Mouse (Mus musculus) MEL-GATA-1-ER (cell line): ENCODE results near the gene Slc25a17.
A peak's percentile ranks its signal among the peaks of the same experiment; 100 is the strongest.

Experiments
- DNase-seq: peaks from one replicate; pipeline ENCODE4 v3.0.0-alpha.2; 2012; ENCODE audit warnings: low read depth; ENCODE audit errors: extremely low read depth

Gene Slc25a17

DNA sequence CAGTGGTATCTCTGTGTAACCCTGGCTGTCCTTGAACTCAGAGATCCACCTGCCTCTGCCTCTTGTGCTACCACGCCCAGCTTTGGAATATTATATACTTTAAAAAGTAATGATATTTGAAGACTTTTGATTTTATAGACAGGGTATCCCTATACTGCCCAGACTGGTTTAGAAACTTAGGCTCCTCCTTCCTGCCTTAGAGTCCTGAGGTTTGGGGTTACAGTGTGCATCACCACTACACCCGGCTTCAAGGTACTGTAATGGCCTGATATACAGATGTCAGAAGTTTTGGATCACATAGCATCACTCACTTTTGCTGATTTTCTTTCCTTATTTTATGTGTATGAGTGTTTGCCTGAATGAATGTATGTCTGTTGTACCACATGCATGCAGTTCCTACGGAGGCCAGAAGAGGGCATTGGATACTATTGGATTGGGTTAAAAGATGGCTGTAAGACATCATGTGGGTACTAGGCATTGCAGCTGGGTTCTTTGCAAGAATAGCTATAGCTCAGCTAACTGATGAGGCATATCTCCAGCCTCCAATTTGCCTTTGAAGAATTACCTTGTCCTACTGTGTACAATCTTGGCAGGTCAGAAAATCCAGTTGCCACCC is 5.4 kb downstream of the Slc25a17 start:
- DNase-seq = peak; percentile 60

DNA sequence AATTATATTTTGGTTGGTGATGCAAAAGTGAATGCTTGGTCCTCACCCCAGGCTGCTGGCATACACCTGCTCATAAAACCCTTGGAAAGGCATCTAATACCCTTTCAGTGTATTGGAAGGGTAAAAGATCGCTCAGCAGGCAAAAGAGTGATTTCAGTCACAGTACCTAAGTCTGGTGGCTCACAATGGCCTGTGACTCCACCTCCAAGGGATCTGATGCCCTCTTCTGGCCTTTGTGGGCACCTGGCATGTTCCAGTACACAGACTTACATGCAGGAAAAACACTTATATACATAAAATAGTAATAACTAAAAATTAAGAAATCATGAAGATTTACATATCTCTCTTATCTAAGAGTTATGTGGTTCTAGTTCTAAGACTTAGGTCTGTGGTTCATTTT is 8.0 kb downstream of the Slc25a17 start:
- no peak for DNase-seq

DNA sequence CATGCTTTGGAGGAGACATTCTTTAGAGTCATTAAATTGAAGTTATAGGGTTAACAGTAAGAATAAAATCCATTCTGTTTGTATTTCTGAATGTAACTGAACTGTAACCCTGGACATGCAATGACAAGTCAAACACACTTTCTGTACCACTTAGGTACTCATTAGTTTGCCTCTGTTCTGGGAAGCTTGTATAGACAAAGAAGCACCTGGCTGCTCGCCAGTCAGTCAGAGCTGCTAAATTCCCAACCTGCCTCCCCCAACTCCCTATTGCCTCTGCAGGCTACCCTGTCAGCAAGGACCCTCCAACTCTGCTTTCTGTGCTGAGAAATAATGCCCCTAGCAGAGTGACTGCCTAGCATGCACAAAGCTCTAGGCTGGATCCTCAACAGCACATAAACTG is 10.2 kb downstream of the Slc25a17 start:
- DNase-seq = no peak

DNA sequence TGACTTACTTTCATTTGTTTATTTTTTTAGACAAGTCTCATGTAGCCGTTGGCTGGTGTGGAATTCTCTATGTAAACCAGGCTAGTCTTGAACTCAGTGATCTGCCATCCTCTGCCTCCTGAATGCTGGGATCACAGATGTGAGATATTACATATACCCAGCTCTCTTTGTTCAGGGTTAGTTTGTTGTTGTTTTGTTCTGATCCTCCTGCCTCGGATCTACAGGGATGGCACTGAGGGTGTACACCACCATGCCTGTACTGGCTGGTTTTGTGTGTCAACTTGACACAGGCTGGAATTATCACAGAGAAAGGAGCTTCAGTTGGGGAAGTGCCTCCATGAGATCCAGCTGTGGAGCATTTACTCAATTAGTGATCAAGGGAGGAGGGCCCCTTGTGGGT is 12.2 kb downstream of the Slc25a17 start:
- DNase-seq = no peak

DNA sequence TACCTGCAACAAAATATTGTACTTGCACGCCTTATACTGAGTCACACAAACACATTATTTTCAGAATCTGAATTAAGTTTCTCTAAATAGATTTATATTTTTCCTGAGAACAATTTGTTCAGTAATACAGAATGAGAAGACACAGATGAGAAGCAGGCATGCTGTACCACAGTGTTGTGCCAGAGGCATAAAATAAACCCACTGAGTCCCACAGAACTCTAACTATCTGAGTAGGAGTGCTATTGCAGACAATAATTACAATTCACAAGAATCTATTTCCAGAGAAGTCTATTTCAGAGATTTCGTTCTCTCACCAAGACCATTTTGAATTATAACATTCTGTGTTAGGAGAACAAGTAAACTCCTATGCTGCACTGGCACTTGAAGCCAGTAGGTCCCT is 13.1 kb downstream of the Slc25a17 start:
- DNase-seq = no peak

DNA sequence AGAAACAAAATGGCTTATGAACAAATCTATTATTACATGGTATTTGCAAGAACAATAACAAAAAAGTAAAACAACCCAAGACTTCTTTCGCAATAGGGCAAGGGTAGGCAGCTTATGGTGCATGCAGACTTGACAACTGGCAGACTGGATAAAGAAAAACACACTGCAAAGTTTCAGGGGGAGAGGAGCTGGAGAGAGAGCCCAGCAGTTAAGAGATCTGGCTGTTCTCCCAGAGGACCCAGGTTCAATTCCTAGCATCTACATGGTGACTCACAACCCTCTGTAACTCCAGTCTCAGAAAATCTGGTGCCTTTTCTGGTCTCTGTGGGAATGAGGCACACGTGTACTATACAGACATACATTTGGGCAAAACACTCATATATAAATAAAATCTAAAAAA is 19.2 kb downstream of the Slc25a17 start:
- DNase-seq = no peak

DNA sequence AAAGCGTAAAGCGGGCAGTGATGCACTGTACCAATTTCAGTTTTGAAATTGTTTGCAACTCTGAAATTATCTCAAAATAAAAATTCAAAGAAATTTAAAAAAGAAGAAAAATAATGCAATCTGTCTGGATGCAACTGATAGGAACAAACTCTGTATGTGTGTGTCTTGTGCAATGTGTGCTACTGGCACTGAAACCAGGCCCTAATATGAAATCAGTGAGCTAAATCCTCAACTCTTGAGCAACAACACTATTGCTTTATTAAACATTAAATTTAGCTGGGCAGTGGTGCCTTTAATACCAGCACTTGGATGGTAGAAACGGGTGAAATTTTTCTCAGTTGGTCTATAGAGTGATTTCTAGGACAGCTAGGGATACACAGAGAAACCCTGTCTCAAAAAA is 21.5 kb downstream of the Slc25a17 start:
- no peak for DNase-seq

DNA sequence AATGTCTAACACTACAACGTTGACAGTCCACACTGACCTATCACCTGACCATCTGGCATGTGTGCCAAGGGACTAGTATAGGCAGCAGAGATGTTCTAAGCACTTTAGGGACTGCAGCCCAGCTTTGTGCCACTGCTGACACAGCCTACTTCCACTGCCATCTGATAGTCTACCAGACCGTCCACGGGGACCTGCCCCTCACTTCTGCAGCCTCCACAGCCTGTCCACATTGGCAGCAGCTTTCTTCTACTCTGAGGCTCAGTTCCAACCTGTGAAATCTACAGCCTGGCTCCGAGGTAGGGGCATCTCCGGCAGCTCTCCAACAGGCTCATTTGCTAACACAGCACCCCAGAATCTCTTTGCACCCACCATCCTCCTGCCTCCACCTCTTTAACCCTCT is 24.1 kb downstream of the Slc25a17 start:
- DNase-seq = no peak

DNA sequence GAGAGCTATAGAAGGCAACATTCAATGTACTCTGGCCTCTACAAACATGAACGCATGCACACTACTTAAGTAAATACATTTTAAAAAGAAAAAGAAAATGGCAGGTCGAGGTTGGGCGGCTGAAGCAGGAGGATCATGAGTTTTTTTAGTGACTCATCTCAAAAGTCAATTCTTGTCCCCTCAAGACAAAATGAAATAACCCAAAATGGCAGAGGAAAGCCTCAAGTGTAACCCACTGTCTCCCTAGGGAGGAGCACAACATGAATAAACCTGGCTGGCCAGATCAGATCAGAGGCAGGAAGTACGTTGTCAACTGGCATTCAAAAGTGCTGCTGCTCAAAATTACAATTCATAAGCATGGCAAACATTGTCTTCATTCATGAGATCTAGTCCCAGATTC is 28.1 kb downstream of the Slc25a17 start:
- DNase-seq = no peak

DNA sequence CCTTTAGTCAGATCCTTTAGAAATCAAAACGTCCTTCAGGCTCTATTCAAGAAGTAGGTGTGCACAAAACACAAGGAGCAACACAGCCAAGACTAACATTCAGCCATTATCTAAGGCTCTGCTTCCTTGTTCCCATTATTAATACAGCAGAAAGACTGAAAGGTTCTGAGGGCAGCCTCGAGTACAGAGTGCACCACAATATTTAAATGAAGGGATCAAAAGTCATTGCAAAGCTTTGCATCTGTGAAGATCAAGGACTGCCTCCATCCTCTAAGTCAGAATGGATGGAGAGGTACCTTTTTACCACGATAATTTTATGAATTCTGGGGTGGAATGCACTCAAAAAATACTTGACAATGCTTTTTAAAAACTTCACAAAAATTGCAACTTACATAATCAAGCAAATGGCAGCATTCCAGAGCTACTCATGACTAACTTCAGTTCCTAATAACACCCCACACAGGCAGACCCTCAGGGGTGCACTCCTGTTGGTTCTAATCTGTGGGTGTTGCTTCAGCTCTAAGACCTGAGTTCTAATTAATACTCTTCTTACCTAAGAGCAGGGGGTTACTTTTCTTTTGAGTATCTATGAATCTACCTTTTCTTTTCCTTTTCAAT is 29.7 kb downstream of the Slc25a17 start:
- no peak for DNase-seq

DNA sequence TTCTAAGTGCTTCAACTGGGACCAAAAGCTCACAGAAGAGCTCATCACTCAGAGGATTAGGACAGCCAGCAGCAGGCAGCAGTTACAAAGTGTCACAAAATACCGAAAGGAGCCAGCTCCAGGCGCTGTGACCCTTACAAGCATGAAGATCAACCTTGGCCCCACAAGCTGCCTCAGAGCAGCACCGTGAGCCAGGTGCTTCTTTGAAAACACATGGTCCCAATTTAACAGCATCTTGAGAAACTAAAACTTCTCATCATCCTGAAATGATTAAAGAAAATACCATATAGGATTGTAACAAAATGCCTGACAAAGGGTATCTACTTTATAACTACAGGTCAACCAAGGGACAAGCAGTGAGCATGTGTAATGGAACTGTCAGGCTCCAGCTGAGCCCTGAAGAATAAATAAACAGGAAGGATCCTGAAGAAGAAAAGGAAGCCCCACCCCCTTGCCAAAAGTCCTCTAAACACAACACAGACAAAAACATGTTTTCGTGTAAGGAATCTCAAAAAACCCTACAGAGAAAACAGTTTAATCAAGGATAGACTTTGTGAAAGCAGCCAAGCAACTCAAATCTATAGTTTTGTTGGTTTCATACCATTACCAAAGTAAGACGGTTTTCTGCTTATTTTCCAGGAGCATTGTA is 30.8 kb downstream of the Slc25a17 start:
- no peak for DNase-seq

DNA sequence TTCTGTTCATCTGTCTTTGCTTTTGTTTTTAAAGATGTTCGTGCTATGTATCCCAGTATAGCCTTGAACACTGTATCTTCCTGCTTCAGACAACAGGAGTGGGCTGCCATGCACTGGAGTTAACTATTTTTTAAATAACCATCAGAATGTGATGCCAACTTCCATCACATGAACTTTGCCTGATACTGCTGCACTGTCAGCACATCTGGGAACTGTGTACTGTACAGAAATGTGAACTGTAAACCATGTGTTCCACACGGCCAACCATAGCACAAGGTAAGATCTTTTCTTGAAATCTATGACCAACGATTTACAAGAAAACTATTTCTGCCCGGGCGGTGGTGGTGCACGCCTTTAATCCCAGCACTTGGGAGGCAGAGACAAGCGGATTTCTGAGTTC is 33.1 kb downstream of the Slc25a17 start:
- DNase-seq = no peak

DNA sequence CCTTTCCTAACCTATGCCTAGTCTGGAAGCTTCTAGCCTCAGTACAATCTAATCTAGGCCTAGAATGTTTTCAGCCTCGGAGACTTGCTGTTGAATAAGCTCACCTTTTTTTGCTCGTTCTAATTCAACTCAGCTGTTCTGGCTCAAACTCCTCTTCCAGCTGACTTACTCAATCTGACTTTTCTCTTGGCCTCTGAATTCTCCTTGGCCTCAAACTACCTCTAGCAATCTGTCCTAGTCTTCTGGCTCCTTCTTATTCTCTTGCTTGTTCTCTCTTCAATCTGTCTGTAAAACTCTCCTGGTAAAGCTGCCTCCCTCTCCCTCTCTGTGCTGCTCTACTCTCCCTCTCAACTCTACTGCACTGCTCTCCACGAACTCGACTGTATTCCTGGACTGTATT is 35.6 kb downstream of the Slc25a17 start:
- DNase-seq = no peak

DNA sequence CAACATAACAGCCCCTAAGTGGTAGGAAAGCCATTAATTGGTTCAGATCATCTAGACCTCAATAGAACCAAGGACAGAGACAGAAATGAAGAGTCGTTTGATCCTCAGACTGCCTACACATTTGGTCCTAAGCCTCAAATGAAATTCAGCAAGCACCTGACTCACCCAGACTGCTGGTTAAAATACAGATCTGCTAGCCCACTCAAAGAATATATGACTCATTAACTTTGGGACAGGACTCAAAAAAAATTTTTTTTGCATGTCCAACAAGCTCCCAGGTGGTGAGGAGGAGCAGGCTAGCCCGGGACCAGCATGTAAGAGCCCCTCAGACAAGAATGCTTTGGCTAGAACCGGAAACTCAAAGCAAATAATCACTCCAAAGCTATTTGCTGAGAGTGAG is 40.5 kb downstream of the Slc25a17 start:
- DNase-seq = no peak

DNA sequence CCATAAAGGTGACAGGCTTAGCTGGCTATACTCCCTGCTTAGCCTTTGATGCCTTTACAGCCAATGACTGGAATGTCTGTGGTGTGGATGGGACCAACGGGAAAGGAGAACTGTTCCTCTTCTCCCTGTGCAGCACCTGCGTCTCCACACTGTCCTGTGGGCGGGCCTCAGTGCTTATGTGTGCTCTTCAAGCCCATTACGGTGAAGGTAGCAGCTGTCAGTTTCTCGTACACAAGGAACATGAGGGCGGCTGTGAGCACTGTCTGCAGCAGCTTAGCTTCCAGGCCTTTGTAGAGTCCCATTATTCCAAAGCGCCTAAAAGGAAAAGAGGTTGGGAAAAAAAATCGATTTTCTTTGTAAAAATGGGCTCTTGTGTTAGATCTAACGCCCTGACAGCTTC is 41.1 kb downstream of the Slc25a17 start:
- DNase-seq = no peak

DNA sequence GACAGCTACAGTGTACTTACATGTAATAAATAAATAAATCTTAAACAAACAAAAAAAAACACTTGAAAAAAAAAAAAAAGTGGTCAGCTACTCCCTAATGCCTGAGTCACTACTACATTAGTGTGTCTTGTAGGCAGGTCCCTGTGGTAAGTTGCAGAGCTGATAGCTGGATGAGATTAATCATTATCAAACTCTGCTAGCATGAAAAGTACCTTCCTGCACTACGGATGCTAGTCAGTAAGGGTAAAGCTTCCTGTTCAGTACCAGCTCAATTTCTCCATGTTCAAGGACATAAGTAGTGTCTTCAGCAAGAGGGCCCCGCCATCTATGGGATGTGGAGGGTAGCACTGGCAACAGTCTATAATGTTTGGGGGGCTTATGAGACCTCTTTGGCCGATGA is 46.7 kb downstream of the Slc25a17 start:
- no peak for DNase-seq

DNA sequence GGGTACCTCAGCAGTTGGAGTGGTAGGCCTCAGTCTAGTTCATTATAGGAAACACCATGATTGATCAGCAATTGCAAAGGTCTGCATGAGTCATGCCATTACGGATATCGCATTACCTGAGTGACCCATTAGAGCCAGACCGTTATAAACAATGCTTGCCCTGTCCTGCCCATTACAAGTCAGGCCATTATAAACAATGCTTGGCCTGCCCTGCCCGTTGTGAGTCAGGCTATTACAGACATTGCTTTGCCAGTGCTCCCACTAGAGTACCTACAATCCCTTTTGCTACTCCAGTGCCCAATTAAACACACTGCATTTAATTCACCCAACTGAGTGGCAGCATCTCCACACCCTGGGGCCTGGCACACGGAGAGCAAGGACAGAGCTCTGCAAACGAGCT is 49.6 kb downstream of the Slc25a17 start:
- DNase-seq = no peak

DNA sequence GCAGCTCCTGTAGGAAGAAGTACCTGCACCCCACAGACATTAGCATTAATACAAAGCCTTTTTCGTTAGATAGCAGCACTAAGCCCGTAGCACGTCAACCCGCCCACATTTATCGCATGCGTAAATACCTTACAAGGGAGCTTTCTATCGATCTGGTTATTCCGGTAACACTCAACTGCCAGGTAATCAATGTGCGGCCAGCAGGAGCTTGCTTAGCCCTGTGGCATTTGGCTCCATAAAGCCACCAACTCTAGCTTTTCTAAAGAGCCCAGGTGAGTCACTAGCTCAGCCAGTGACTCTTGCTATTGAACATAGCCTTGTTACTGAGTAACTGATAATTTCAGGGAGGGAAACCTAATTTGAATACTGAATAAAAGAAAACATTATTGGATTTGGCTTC is 50.3 kb downstream of the Slc25a17 start:
- DNase-seq = no peak

DNA sequence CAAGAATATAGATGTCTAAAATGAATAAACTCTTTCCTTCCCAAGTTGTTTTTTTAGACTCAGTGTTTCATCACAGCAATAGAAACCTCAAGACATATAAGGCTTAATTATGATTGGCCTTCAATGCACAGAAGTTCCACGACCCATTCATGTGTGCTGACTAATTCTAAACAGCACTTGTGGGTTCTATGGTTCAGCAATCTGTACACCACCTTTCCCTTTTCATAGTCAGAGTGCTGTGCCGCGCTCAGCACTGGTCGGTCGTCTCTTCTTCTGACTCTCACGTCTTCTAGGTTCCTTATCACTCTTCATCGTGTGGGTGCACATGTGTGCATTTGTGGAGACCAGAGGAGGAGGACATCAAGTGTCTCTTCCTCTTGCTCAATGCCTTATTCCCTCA is 52.6 kb downstream of the Slc25a17 start:
- DNase-seq = no peak

DNA sequence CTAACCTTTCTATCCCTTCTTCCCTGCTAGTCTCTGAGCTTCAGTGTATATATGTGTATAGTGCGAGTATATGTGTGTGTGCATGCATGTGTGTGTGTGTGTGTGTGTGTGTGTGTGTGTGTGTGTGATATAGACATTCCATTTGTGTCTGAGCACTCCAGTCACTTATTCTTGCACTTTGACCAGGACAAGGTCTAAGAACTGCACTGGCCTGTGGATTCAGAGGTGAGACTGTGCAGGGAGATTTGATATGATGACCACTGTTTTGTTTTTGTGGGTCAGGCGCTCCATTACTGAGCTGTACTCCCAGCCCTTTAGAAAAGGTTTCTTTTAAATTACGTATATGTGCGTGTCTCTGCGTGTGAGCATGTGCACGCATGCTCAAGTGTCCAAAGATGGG is 54.1 kb downstream of the Slc25a17 start:
- DNase-seq = no peak

DNA sequence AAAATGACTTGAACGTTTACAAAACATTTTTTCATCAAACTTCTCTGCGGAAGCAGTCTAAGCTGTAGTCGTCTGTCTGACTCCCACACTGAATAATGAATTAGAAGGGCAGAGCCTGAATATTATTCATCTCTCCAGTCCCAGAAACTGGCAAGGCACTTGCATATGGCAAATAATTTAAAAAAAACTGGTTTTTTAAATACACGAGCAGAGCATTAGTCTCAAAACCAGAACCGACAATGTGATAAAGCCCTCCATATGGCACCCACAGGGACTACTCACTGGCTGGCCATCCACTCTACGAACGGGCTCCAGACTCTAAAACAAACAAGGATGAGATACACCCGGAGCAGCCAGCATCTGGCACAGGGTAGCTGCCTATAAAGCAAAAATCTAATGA is 55.6 kb downstream of the Slc25a17 start:
- no peak for DNase-seq

DNA sequence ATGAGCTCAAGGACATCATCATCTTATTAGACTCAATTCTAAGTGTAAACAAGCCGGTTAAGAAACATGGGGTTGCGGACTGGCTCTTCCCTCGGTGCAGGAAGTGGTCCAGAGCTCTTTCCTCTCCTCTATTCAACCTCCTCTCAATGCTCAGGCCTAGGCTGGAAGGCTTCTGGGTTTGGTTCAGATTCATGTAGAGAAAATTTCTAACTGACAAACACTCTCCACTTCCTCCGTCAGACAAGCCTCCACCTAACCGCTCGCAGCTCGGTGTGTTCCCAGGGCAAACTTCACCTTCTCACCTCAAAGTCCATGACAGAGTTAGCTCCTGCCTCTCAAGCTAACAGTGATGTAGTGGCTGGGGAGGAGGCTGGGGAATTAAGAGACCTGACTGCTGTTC is 56.6 kb downstream of the Slc25a17 start:
- no peak for DNase-seq

DNA sequence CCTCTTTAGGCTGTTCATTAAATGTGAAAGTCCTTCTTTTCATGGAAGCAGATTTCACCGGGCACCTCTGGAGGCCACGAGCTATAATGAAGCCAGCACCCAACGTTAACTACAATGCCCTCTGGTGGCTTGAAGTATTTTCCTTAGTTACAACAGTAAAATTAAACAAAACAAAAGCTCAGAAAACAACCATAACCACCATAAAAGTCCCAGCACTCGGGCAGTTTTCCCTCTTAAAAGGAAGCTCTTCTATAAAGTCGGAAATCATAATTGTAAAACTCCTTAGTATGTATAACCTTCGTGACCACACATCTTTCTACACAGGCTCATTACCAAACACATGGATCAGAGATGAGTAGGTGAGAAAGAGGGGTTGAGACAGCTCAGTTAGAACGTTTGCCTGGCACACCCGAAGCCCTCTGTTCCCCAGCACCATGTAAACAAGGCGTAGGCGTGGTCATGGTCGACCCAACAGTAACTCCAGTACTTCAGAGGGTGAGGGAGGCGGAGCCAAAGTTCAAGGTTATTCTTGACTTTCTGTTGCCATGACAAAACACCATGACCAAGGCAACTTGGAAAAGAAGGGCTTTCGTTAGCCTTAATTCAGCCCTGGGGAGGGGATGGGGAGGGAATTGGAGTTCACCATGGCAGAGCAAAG is 58.3 kb downstream of the Slc25a17 start:
- DNase-seq = no peak
